Mouse (Mus musculus) ES-E14 (cell line): Measurements from ENCODE around the gene Prox2. TPM values are rescaled to one million over a fixed set of nuclear protein-coding genes. Genes with fewer than 3 reads are reported as not detected.

ENCODE experiments used
- DNase-seq: peaks from one replicate; pipeline ENCODE4 v3.0.0-alpha.2; 2013; ENCODE audit warnings: low read depth, low spot score
- H3K27ac ChIP-seq: 2 replicates; pipeline ENCODE4 v1.5.1; 2012; ENCODE audit warnings: low read depth, mild to moderate bottlenecking, low read length, moderate library complexity, mixed read lengths; ENCODE audit not compliant: poor library complexity, insufficient read depth, severe bottlenecking
- H3K36me3 ChIP-seq: 2 replicates; pipeline ENCODE4 v1.6.1; 2012; ENCODE audit warnings: mild to moderate bottlenecking, low read length, moderate library complexity, mixed read lengths; ENCODE audit not compliant: control insufficient read depth, poor library complexity, insufficient read depth, severe bottlenecking
- H3K4me1 ChIP-seq, 2 experiments: fragments of 150-350 bp in 1 of 2; sonication (generic) in 1 of 2; 2 replicates each; pipeline ENCODE4 v1.6.1; 2012; ENCODE audit warnings: low read length in 2 of 2, mild to moderate bottlenecking in 1 of 2, mixed read lengths in 1 of 2; ENCODE audit not compliant: control insufficient read depth in 2 of 2, insufficient read depth in 2 of 2, poor library complexity in 1 of 2
- H3K4me3 ChIP-seq, 2 experiments: fragments of 150-350 bp in 1 of 2; sonication (generic) in 1 of 2; 2 replicates each; pipeline ENCODE4 v1.5.1; 2012; ENCODE audit warnings: low read length in 2 of 2, low read depth in 1 of 2, mild to moderate bottlenecking in 1 of 2, mixed read lengths in 1 of 2; ENCODE audit not compliant: insufficient read depth in 1 of 2, poor library complexity in 1 of 2, severe bottlenecking in 1 of 2
- H3K9ac ChIP-seq: 2 replicates; pipeline ENCODE4 v1.6.1; 2012; ENCODE audit warnings: low read depth, mild to moderate bottlenecking, low read length, mixed read lengths; ENCODE audit not compliant: poor library complexity, insufficient read depth, severe bottlenecking
- H3K9me3 ChIP-seq: fragments of 150-350 bp; sonication (generic); 2 replicates; pipeline ENCODE4 v1.6.1; 2012; ENCODE audit warnings: low read depth, mild to moderate bottlenecking, low read length; ENCODE audit not compliant: control insufficient read depth, insufficient read depth
- CHD2 ChIP-seq: IDR thresholded peaks from 2 replicates; pipeline ENCODE4 v1.6.1; 2014; ENCODE audit warnings: mild to moderate bottlenecking, low read depth, low read length, inconsistent platforms
- HCFC1 ChIP-seq: IDR thresholded peaks from 2 replicates; pipeline ENCODE4 v1.6.1; 2012; ENCODE audit warnings: low read length, inconsistent platforms, borderline replicate concordance; ENCODE audit not compliant: insufficient read depth
- MAFK ChIP-seq: IDR thresholded peaks from 2 replicates; pipeline ENCODE4 v1.6.1; 2014; ENCODE audit warnings: mild to moderate bottlenecking, low read depth, low read length, inconsistent platforms; ENCODE audit not compliant: insufficient read depth
- ZC3H11A ChIP-seq: IDR thresholded peaks from 2 replicates; pipeline ENCODE4 v1.6.1; 2012; ENCODE audit warnings: low read depth, mild to moderate bottlenecking, inconsistent platforms, low read length, borderline replicate concordance
- ZNF384 ChIP-seq: IDR thresholded peaks from 2 replicates; pipeline ENCODE4 v1.6.1; 2012; ENCODE audit warnings: low read depth, low read length, inconsistent platforms
- in situ Hi-C, 2 experiments: fragments of 600-800 bp; cut with MboI; formaldehyde crosslinking; loops; one replicate each; pipeline ENCODE4 v1.15.1; 2025; ENCODE audit warnings: low sequenced_read_pairs in 2 of 2, inconsistent platforms in 1 of 2; ENCODE audit not compliant: unreplicated experiment in 2 of 2
- total RNA-seq: library from RNA; depleted of rRNA; stranded (reverse); fragments of 300-350 nt; gene quantifications from 2 replicates; pipeline ENCODE4 v1.2.3, GENCODE M21; 2012

Prox2 gene
- total RNA-seq, 1 experiment, result 0.98 TPM

GRCm38 (mm10) chr12:85087845-85088244 is 22.7 kb downstream of the Prox2 start:
- Histone ChIP-seq H3K27ac (no peak overlapping the region), H3K9ac (no peak overlapping the region), H3K9me3 (no peaks in the 10 kb centered on the region), H3K36me3 (no peaks in the 10 kb centered on the region), H3K4me3 (no peak overlapping the region), H3K4me1 (peaks cover 0 to 2% of the 10 kb centered on the region in 2 experiments; a peak in 1 of 4 replicates)
- DNase-seq, result no peak
- TF ChIP-seq ZNF384 (no peak), MAFK (no peak), CHD2 (no peak), ZC3H11A (no peak), HCFC1 (no peak)
- in situ Hi-C loops, result no loop called here

GRCm38 (mm10) chr12:85084941-85085340 is 25.6 kb downstream of the Prox2 start:
- in situ Hi-C loops, result no loop called here
- DNase-seq, result no peak
- TF ChIP-seq MAFK, result no peak
- TF ChIP-seq ZC3H11A, result no peak
- TF ChIP-seq HCFC1, result no peak
- TF ChIP-seq CHD2, result no peak
- no peak for TF ChIP-seq ZNF384
- Histone ChIP-seq H3K27ac (no peak overlapping the region), H3K36me3 (no peaks in the 10 kb centered on the region), H3K4me3 (no peak overlapping the region), H3K4me1 (peaks cover 0 to 2% of the 10 kb centered on the region in 2 experiments; a peak in 1 of 4 replicates), H3K9me3 (no peaks in the 10 kb centered on the region), H3K9ac (no peak overlapping the region)

- Histone ChIP-seq H3K4me3 (no peak overlapping the region), H3K36me3 (no peaks in the 10 kb centered on the region), H3K4me1 (peaks cover 0 to 2% of the 10 kb centered on the region in 2 experiments; a peak in 1 of 4 replicates), H3K27ac (no peak overlapping the region; the same call in 1 of the 2 replicates), H3K9ac (no peak overlapping the region), H3K9me3 (no peaks in the 10 kb centered on the region)
- no peak for TF ChIP-seq CHD2
- TF ChIP-seq ZNF384, result no peak
- TF ChIP-seq MAFK, result no peak
- TF ChIP-seq ZC3H11A, result no peak
- TF ChIP-seq HCFC1, result no peak
- in situ Hi-C loops, result no loop called here
- no peak for DNase-seq
Observed at GRCm38 (mm10) chr12:85084257-85084656, 26.3 kb downstream of the Prox2 start.

- no peak overlapping the region for H3K9ac ChIP-seq
- DNase-seq, result no peak
- TF ChIP-seq HCFC1 (no peak), CHD2 (no peak), MAFK (no peak), ZNF384 (no peak), ZC3H11A (no peak)
- H3K27ac ChIP-seq, result no peak overlapping the region
- H3K9me3 ChIP-seq, result no peaks in the 10 kb centered on the region
- no peak overlapping the region for H3K4me3 ChIP-seq
- peaks cover 4% of the 10 kb centered on the region; the same call in 1 of the 2 replicates for H3K36me3 ChIP-seq
- in situ Hi-C loops, result no loop called here
- H3K4me1 ChIP-seq, result no peaks in the 10 kb centered on the region
Observed at GRCm38 (mm10) chr12:85077100-85077499, 33.5 kb downstream of the Prox2 start.

- H3K4me3 ChIP-seq, result no peak overlapping the region
- DNase-seq, result no peak
- peaks cover 2% of the 10 kb centered on the region; the same call in 1 of the 2 replicates for H3K36me3 ChIP-seq
- no peaks in the 10 kb centered on the region for H3K9me3 ChIP-seq
- H3K4me1 ChIP-seq, result no peaks in the 10 kb centered on the region
- H3K9ac ChIP-seq, result no peak overlapping the region
- TF ChIP-seq ZNF384, result no peak
- in situ Hi-C loops, result no loop called here
- no peak overlapping the region for H3K27ac ChIP-seq
Observed at GRCm38 (mm10) chr12:85071043-85071442, 39.5 kb downstream of the Prox2 start.
